ENCODE assay signal across 13 mouse cellular contexts in genomic region chr13:101980171-101980835, GRCm38 (mm10).
A peak's percentile ranks its signal among the peaks of the same experiment; 100 is the strongest.
DNase-seq lines count a peak whose midpoint lies in the region; ATAC-seq and TF ChIP-seq lines count a peak whose summit lies in the region.
"Had no signal": no experiment of that assay in that cellular context is flagged by ENCODE, and none has a peak within 500 bp of the region (broad histone marks: within the 10 kb centered on the region; RNA-seq: fewer than 3 reads in every experiment).

No protein-coding gene starts in this region.

- no peak overlapping the region for H3K4me3 ChIP-seq in kidney, adult 2 months (ENCODE audit: insufficient read depth, low read depth, low read length)
- H3K4me3 ChIP-seq in midbrain, embryonic 11.5 days (ENCODE audit: low read depth, low read length): no peak overlapping the region
- H3K4me3 ChIP-seq: intestine, embryonic 15.5 days; limb, embryonic 12.5 days; midbrain, embryonic 10.5 days; neural tube, embryonic 13.5 days; stomach, embryonic 15.5 days had no signal

- no peaks in the 10 kb centered on the region for H3K4me1 ChIP-seq in kidney, adult 2 months (ENCODE audit: control insufficient read depth, insufficient read depth, low read length)
- no peaks in the 10 kb centered on the region for H3K4me1 ChIP-seq in midbrain, embryonic 11.5 days (ENCODE audit: control insufficient read depth, insufficient read depth, low read length)
- H3K4me1 ChIP-seq: intestine, embryonic 15.5 days; limb, embryonic 12.5 days; midbrain, embryonic 10.5 days; neural tube, embryonic 13.5 days; stomach, embryonic 15.5 days had no signal

- DNase-seq in kidney, adult 2 months: peak; percentile 29
- no peak for DNase-seq in kidney, adult 8-10 months
- DNase-seq in adipocyte (ENCODE audit: low spot score): peak; percentile 91
- peak; percentile 67 for DNase-seq in fibroblast of lung, adult 2 months (ENCODE audit: low read depth)
- DNase-seq in lung, postnatal 36 days: peak; percentile 86
- DNase-seq in midbrain, embryonic 11.5 days (ENCODE audit: low spot score, missing footprints): no peak
- DNase-seq in left cerebral cortex, postnatal 14 days (ENCODE audit: low spot score in 2 of 2): no peak
- DNase-seq: cerebellum, adult 11-12 months had no signal

- no peaks in the 10 kb centered on the region for H3K27me3 ChIP-seq in kidney, adult 2 months (replicated peaks; ENCODE audit: control insufficient read depth, insufficient read depth, low read length)
- H3K27me3 ChIP-seq in midbrain, embryonic 11.5 days (ENCODE audit: control insufficient read depth, insufficient read depth, low read length): no peaks in the 10 kb centered on the region
- H3K27me3 ChIP-seq: intestine, embryonic 15.5 days; limb, embryonic 12.5 days; neural tube, embryonic 13.5 days; stomach, embryonic 15.5 days had no signal

- no peaks in the 10 kb centered on the region for H3K36me3 ChIP-seq in kidney, adult 2 months (ENCODE audit: control insufficient read depth, insufficient read depth, low read length)
- H3K36me3 ChIP-seq in midbrain, embryonic 11.5 days (ENCODE audit: control insufficient read depth, insufficient read depth, low read length): no peaks in the 10 kb centered on the region
- H3K36me3 ChIP-seq: intestine, embryonic 15.5 days; limb, embryonic 12.5 days; midbrain, embryonic 10.5 days; neural tube, embryonic 13.5 days; stomach, embryonic 15.5 days had no signal

- TF ChIP-seq CTCF in kidney, adult 2 months (conservative IDR thresholded peaks at IDR 0.05; ENCODE audit: insufficient read depth, insufficient read length, low read depth, low read length): no peak

- H3K9ac ChIP-seq in midbrain, embryonic 11.5 days (ENCODE audit: low read length): no peak overlapping the region
- H3K9ac ChIP-seq: intestine, embryonic 15.5 days; limb, embryonic 12.5 days; neural tube, embryonic 13.5 days; stomach, embryonic 15.5 days had no signal

- 70% methylated on average over 4 of the region's 4 CpGs for WGBS in kidney, adult 2 months
- WGBS in midbrain, embryonic 11.5 days: 82% methylated on average over 4 of the region's 4 CpGs

- no peak overlapping the region for H3K4me2 ChIP-seq in midbrain, embryonic 11.5 days
- H3K4me2 ChIP-seq: intestine, embryonic 15.5 days; limb, embryonic 12.5 days; neural tube, embryonic 13.5 days; stomach, embryonic 15.5 days had no signal

- ATAC-seq in midbrain, embryonic 11.5 days (ENCODE audit: low FRiP score): no peak
- ATAC-seq: intestine, embryonic 15.5 days had no signal

- no peaks in the 10 kb centered on the region; the same call in 1 of the 2 replicates for H3K9me3 ChIP-seq in midbrain, embryonic 11.5 days (ENCODE audit: control insufficient read depth, low read length)
- H3K9me3 ChIP-seq: intestine, embryonic 15.5 days; midbrain, embryonic 10.5 days; stomach, embryonic 15.5 days had no signal

- H3K27ac ChIP-seq in kidney, adult 2 months (ENCODE audit: insufficient read depth, low read depth, low read length): no peak overlapping the region
- no peak overlapping the region for H3K27ac ChIP-seq in midbrain, embryonic 11.5 days (ENCODE audit: low read depth, low read length)
- H3K27ac ChIP-seq: intestine, embryonic 15.5 days; limb, embryonic 12.5 days; midbrain, embryonic 10.5 days; neural tube, embryonic 13.5 days; stomach, embryonic 15.5 days had no signal

- intact Hi-C loops in left cerebral cortex, postnatal 14 days (cut with DNase I): no loop called here

- no peak for TF ChIP-seq POLR2A in kidney, adult 2 months (IDR thresholded peaks at IDR 0.05; ENCODE audit: low read depth, low read length)

Comparison
In these comparisons a context has a peak if more than half of its experiments do, and no peak if none do; other contexts are left out.
1. DNase-seq: peak in kidney, adult 2 months (single experiment), adipocyte (single experiment), fibroblast of lung, adult 2 months (single experiment) and lung, postnatal 36 days (single experiment); none in kidney, adult 8-10 months (0 of 2), midbrain, embryonic 11.5 days (single experiment) and left cerebral cortex, postnatal 14 days (0 of 2).